Mouse (Mus musculus) mouse trophoblast stem cell (cell line): ENCODE results near the gene Ice2.

Experiments
- in situ Hi-C, 2 experiments: fragments of 300-500 bp; cut with MseI, MboI; formaldehyde crosslinking; loops; 2 replicates in 1 of 2; 3 replicates in 1 of 2; pipeline ENCODE4 v1.15.1; 2025

Ice2 gene

GRCm38 (mm10) chr9:69398453-69398850 lies 746 bp downstream of the Ice2 start:
- in situ Hi-C loops, result no loop called here

GRCm38 (mm10) chr9:69404671-69405070 lies 7.0 kb downstream of the Ice2 start:
- in situ Hi-C loops, result no loop called here

DNA sequence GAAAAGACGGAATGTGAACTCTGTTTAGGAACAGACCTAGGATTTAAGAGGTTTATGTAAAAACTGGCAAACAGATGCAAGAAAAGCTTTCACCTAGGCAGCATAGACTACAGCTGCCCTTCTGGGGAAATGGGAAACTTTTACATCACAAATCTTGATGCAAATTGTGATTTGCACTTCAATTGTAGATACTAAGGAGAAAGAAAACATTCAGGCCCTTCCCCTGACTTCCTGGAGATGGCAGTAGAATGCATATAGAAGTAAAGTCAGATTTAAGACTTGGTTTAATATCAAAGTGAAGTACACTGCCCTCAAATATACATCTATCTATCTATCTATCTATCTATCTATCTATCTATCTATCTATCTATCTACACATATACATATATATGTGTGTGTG lies 21.8 kb downstream of the Ice2 start:
- in situ Hi-C loops, result loop anchor here in 1 of 2 experiments (10.0 kb wide), 1 partner anchor 65 kb away; no protein-coding TSS in a partner anchor

GRCm38 (mm10) chr9:69430531-69430930 lies 32.8 kb downstream of the Ice2 start:
- in situ Hi-C loops, result no loop called here

DNA sequence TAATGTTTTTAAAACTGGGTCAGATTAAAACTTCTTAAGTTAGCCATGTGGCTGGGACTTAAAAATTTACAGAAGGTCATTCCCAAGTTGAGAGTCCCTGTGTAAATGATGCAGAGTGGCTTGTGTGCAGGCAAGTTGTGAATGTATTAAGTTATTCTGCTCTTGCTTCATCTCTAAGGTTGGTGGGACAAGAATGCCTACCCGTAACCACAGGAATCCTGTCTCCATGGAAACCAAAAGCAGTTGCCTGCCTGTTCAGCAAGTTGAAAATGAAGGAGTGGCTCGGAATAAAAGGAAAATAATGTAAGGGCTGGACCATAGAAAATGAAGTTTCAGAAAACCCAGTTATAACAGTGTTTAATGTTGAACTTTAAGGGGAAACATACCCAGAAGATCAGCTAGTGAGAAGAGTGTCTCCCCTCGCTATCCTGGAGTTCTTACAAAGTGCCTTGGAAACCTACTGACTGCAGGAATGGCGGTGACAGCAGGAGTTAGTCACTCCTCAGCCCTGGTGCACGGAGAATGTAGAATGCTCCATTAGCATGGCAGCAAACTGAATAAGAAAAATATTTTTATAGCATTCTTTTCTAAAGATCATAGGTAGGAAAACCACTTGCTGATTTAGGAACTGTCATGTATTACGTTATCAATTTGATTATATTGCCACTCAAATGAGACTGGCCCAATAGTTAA lies 34.3 kb downstream of the Ice2 start:
- in situ Hi-C loops, result no loop called here

- in situ Hi-C loops, result no loop called here
These were observed 37.5 kb downstream of the Ice2 start for GRCm38 (mm10) chr9:69435194-69435593.

DNA sequence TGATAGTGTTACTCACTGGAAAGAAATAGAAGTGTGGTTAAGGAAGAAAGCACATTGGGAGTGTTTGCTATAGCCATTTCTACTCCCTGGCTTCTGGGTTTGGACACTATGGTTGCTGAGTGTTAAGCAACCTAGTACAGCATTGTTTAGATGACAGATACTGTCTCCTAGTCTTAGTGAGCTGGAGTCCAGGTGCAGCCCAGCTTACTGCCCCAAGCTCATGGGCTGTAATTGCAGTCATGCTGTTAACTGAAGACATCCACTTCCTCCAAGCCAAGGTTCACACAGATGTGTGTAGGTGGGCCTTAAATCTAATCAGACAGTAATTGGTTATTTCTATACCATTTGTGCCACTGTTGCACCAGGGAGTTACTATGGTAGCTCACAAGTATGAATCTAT lies 38.0 kb downstream of the Ice2 start:
- in situ Hi-C loops, result no loop called here

DNA sequence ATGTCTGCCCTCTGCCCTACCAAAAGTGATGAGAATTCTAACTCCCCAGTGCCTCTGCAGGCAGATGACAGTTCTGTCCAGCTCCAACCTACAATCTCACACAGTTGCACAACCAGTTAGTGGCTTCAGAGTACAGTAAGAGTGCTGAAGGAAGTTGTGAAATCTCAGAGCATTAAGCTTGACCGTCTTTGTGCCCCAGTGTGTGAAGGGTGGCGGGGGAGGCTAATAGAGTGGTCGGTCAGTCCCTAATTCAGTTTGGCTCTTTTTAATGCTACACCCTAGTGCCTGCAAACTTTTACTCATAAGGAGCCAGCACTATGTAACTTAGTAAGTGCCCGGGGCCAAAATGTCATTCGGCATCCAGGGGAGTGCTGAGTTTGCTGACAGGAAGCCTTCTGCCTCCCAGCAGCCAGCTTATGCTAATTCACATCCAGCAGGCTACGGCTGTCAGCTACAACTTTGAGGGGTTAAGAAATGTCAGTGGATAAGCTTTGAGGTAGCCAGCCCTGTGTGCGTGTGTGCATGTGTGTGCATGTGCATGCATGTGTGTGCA lies 42.2 kb downstream of the Ice2 start:
- in situ Hi-C loops, result no loop called here

DNA sequence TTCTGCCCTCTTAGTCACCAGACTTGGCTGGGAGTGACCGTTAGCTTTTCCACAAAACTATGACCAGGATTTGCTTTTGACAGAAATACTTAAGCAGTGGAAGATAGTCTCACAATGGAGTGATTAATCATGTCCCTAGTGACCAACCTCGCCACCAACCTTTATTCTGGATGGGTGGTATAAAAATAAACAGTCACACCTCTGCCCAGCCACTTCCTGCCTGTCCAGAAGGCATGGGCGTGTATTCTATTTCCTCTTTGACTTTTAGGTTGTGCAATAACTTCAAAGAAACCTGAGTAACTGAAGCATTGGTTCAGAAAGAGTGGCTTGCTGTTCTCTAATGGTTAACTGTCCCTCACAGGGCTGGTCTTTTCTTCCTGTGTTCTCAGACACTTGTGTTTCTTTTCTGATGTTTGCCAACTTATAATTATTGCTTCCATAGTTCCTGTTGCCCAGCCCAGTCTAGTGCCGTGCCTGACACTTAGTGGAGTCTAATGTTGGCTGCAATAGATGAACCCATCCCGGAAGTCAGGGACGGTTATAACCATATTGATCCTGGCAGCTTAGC lies 44.8 kb downstream of the Ice2 start:
- in situ Hi-C loops, result no loop called here

DNA sequence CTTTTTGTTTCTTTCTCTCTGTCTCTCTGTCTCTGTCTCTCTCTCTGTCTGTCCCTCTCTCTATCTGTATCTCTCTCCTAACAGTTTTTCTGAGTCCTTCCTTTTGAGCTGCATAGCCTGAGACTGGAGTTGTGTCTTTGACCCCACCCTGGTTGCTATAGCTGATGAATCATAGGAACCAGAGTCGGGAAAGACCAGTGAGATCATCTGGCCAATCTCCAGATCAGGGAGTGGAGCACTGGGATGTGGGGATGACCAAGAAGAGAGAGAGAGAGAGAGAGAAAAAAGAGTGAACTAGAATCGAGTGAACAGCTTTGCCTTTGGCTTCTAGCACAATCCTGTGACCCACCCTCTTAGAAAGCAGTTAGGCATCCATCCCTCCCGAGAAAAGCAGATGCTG lies 45.5 kb downstream of the Ice2 start:
- in situ Hi-C loops, result no loop called here

GRCm38 (mm10) chr9:69448801-69449200 lies 51.1 kb downstream of the Ice2 start:
- in situ Hi-C loops, result no loop called here

GRCm38 (mm10) chr9:69450636-69451035 lies 52.9 kb downstream of the Ice2 start:
- in situ Hi-C loops, result no loop called here

DNA sequence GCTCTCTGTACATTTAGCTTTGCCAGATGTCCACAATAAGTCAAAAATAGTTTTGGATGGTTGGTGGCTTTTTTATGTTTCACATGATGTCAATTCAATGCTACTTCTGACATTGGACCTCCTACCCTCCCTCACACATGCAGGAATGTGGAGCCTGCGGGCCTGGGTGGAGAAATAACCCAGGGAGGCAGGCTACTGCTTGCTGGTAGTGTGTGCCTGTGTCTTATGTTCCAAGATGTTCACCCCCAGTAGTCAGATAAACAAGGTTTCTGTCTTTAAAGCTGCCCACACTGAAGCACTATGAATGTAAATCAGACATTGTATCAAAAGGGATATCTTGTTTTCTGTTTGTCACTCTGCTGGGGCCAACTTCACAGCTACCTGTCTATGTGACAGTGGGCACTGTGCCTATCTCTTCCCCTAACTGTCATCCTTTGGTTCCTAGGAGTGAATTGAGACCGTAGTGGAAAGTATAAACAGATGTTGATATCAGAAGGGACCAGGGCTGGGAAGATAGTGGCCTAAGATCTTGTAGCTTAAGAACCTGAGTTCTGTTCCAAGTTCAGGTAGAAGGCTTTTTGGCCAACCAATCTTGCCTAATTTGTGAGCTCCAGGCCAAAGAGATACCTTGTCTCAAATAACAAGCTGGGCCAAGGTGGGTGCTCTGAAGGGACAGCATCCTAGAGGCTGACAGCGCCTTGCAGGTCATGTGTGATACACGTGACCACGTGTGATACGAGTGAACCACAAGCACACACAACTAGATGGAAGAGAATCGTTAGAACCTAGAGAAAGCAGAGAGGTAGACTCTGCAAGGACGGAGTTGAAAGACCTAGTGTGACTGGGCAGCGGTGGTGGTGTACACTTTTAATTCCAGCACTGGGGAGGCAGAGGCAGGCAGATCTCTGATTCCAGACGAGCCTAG lies 54.4 kb downstream of the Ice2 start:
- in situ Hi-C loops, result no loop called here

GRCm38 (mm10) chr9:69453066-69453900 lies 55.6 kb downstream of the Ice2 start, which contains the start of gene Anxa2:
TSS of gene Anxa2 (plus strand) at chr9:69453620.
- in situ Hi-C loops, result no loop called here

- in situ Hi-C loops, result no loop called here
These were observed 56.4 kb downstream of the Ice2 start for GRCm38 (mm10) chr9:69453901-69454666.

GRCm38 (mm10) chr9:69454691-69455090 lies 57.0 kb downstream of the Ice2 start:
- in situ Hi-C loops, result no loop called here

DNA sequence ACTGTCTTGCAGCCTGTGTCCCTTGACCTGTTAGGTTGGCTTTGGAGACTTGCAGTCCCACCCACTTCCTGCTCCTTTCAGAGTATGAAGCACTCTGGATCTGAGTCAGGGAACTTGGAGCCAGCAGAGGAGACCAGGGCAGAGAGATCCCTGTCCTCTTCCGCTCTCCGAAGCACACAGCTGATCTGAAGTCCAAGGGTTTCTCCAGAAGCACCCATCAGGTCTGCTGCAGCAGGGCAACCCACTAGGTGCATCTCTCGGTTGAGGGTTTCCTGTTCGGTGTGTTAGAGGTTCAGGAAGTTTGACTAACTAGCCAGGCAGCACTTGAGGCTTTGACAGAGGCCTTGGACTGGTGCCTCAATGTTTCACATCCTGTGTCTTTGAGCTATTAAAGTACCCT lies 57.7 kb downstream of the Ice2 start:
- in situ Hi-C loops, result no loop called here

DNA sequence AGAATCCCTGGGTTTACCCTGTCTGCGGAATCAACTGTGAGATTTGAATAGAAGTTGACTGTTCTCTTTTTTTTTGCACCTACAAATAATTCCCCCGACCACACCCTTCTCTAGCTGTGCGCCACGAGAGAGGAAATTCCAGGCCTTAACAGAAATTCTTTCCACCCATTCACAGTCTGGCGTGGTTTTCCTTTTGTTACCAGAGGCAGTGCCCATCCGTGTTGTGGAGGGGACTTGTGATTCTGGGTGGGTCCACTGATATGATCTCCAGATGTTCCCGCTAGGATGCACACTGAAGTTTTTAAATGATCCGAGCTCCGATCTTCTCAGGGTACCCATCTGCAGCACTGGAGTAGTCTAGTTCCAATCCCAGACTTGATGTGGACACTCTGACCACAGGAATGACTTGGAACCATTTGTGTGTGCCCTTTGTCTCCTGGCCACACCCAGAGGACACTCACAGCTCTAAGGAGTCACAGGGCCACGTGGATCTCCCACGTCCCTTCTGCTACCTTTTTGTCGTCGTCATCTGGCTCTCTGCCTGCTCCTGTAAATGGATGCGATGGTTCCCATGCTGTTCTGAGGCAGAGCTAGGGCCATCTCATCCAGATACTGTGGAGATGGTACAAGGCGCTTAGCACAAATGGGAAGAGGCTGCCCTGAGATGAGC lies 58.8 kb downstream of the Ice2 start:
- in situ Hi-C loops, result no loop called here

GRCm38 (mm10) chr9:69457143-69457542 lies 59.4 kb downstream of the Ice2 start:
- in situ Hi-C loops, result no loop called here
